Mouse (Mus musculus) heart, adult 2 months (tissue): Measurements from ENCODE around the gene Fus. TPM values are rescaled to one million over a fixed set of nuclear protein-coding genes. Genes with fewer than 3 reads are reported as not detected.

Experiments
- DNase-seq, 2 experiments: peaks; one replicate each; pipeline ENCODE4 v3.0.0; 2021
- H3K27ac ChIP-seq: fragments of 200-600 bp; 2 replicates; pipeline ENCODE4 v1.8.1; 2022
- H3K27me3 ChIP-seq: fragments of 200-500 bp; 2 replicates; pipeline ENCODE4 v1.6.1; 2012; ENCODE audit warnings: mild to moderate bottlenecking, low read length, inconsistent platforms, mixed read lengths; ENCODE audit not compliant: control insufficient read depth, insufficient read depth
- H3K36me3 ChIP-seq: fragments of 200-500 bp; 2 replicates; pipeline ENCODE4 v1.6.1; 2012; ENCODE audit warnings: low read length, inconsistent platforms; ENCODE audit not compliant: control insufficient read depth, insufficient read depth
- H3K4me1 ChIP-seq: fragments of 200-500 bp; 2 replicates; pipeline ENCODE4 v1.6.1; 2011; ENCODE audit warnings: low read length; ENCODE audit not compliant: control insufficient read depth, insufficient read depth
- H3K4me3 ChIP-seq: fragments of 200-600 bp; 2 replicates; pipeline ENCODE4 v1.8.1; 2022
- H3K79me2 ChIP-seq: fragments of 200-500 bp; replicated peaks from 2 replicates; pipeline ENCODE4 v1.6.1; 2012; ENCODE audit warnings: mild to moderate bottlenecking, inconsistent platforms, low read length, moderate library complexity, mixed read lengths; ENCODE audit not compliant: control insufficient read depth, insufficient read depth
- H3K9ac ChIP-seq: fragments of 200-500 bp; 2 replicates; pipeline ENCODE4 v1.6.1; 2012; ENCODE audit warnings: low read depth, mild to moderate bottlenecking, control low read depth, inconsistent platforms, low read length, mixed read lengths
- CTCF ChIP-seq: fragments of 200-600 bp; IDR thresholded peaks from 2 replicates; pipeline ENCODE4 v1.8.1; 2022; ENCODE audit warnings: antibody characterized with exemption, mild to moderate bottlenecking, moderate library complexity
- EP300 ChIP-seq: fragments of 200-500 bp; IDR thresholded peaks from 2 replicates; pipeline ENCODE4 v1.6.1; 2011; ENCODE audit warnings: low read depth, low read length, control low read depth; ENCODE audit not compliant: insufficient read depth
- POLR2A ChIP-seq: fragments of 200-500 bp; IDR thresholded peaks from 2 replicates; pipeline ENCODE4 v1.6.1; 2011; ENCODE audit warnings: mild to moderate bottlenecking, low read depth, low read length, control low read depth; ENCODE audit not compliant: insufficient read depth
- WGBS: fragments of 180-500 bp; shearing (Covaris S2); methylation state at CpG from one replicate; pipeline ENCODE4 v1.1.7; 2018; 5-methylcytosine and 5-hydroxymethylcytosine counted together
- intact Hi-C: fragments of 180-260 bp; cut with DNase I; formaldehyde crosslinking; loops from one replicate; pipeline ENCODE4 v1.15.1; 2025
- polyA plus RNA-seq: library from polyadenylated mRNA; depleted of rRNA; stranded (reverse); fragments of >200 nt; gene quantifications from 2 replicates; pipeline ENCODE4 v1.2.3, GENCODE M21; 2012
- total RNA-seq, 2 experiments: library from RNA; stranded (reverse); gene quantifications; 2 replicates each; pipeline ENCODE4 v1.2.3; 2021

The Fus gene
- total and polyA plus RNA-seq, 3 experiments = 151 to 222 (median 181) TPM

GRCm38 (mm10) chr7:127992488-127993340 is 25.5 kb downstream of the Fus start:
- H3K79me2 ChIP-seq = no peaks in the 10 kb centered on the region
- DNase-seq = no peak
- whole genome bisulfite sequencing = 24% methylated on average over 5 of the region's 5 CpGs
- peak overlapping the region; percentile 24; the same call in 1 of the 2 replicates for H3K9ac ChIP-seq
- TF ChIP-seq CTCF (no peak), POLR2A (no peak; the same call in 1 of the 2 replicates), EP300 (no peak)
- intact Hi-C loops = no loop called here
- H3K27me3 ChIP-seq = no peaks in the 10 kb centered on the region
- peaks cover 4% of the 10 kb centered on the region for H3K4me1 ChIP-seq
- no peaks in the 10 kb centered on the region for H3K36me3 ChIP-seq
- H3K27ac ChIP-seq = peak overlapping the region; percentile 41
- peak overlapping the region; percentile 49 for H3K4me3 ChIP-seq

- WGBS = 6% methylated on average over 18 of the region's 18 CpGs
- H3K27me3 ChIP-seq = no peaks in the 10 kb centered on the region
- TF ChIP-seq POLR2A (peak; percentile 44; the same call in 1 of the 2 replicates), EP300 (no peak), CTCF (no peak)
- peak within 1 kb of the TSS; percentile 39 for H3K9ac ChIP-seq
- H3K4me3 ChIP-seq = peak within 1 kb of the TSS; percentile 49
- intact Hi-C loops = no loop called here
- H3K36me3 ChIP-seq = no peaks in the 10 kb centered on the region
- peaks cover 4% of the 10 kb centered on the region for H3K4me1 ChIP-seq
- DNase-seq = peak; percentile 67 to 77
- no peaks in the 10 kb centered on the region for H3K79me2 ChIP-seq
- H3K27ac ChIP-seq = peak within 1 kb of the TSS; percentile 41
Measured at GRCm38 (mm10) chr7:127993341-127993977, 26.2 kb downstream of the Fus start, which contains the start of gene Pycard. TSS of gene Pycard (minus strand) at chr7:127993867.

- TF ChIP-seq EP300 (no peak), CTCF (no peak), POLR2A (no peak)
- Histone ChIP-seq H3K4me1 (peaks cover 5% of the 10 kb centered on the region; the same call in 1 of the 2 replicates), H3K9ac (no peak overlapping the region), H3K4me3 (no peak overlapping the region), H3K27ac (no peak overlapping the region), H3K79me2 (no peaks in the 10 kb centered on the region), H3K27me3 (no peaks in the 10 kb centered on the region), H3K36me3 (peaks cover 5% of the 10 kb centered on the region; the same call in 1 of the 2 replicates)
- intact Hi-C loops = no loop called here
- DNase-seq = no peak
- 23% methylated on average over 1 of the region's 1 CpGs for WGBS
Measured at GRCm38 (mm10) chr7:127999436-127999835, 32.2 kb downstream of the Fus start.

GRCm38 (mm10) chr7:128000068-128000950 is 33.1 kb downstream of the Fus start:
- no peak for DNase-seq
- Histone ChIP-seq H3K4me1 (peaks cover 5% of the 10 kb centered on the region; the same call in 1 of the 2 replicates), H3K27ac (peak overlapping the region; percentile 45), H3K36me3 (peaks cover 5% of the 10 kb centered on the region; the same call in 1 of the 2 replicates), H3K79me2 (no peaks in the 10 kb centered on the region), H3K27me3 (no peaks in the 10 kb centered on the region), H3K9ac (no peak overlapping the region), H3K4me3 (no peak overlapping the region)
- WGBS = 3% methylated on average over 1 of the region's 1 CpGs
- no peak for TF ChIP-seq EP300
- TF ChIP-seq POLR2A = no peak
- TF ChIP-seq CTCF = no peak
- intact Hi-C loops = no loop called here

GRCm38 (mm10) chr7:128003098-128003497 is 35.8 kb downstream of the Fus start:
- no peak for TF ChIP-seq EP300
- TF ChIP-seq POLR2A = no peak
- TF ChIP-seq CTCF = no peak
- no peaks in the 10 kb centered on the region for H3K79me2 ChIP-seq
- H3K27me3 ChIP-seq = no peaks in the 10 kb centered on the region
- intact Hi-C loops = no loop called here
- 77% methylated on average over 6 of the region's 6 CpGs for WGBS
- H3K36me3 ChIP-seq = peaks cover 5% of the 10 kb centered on the region; the same call in 1 of the 2 replicates
- no peak overlapping the region for H3K4me3 ChIP-seq
- peak overlapping the region; percentile 92 for H3K27ac ChIP-seq
- peaks cover 5% of the 10 kb centered on the region; the same call in 1 of the 2 replicates for H3K4me1 ChIP-seq
- DNase-seq = no peak
- H3K9ac ChIP-seq = no peak overlapping the region
